Mouse (Mus musculus): ENCODE measurements around the gene Agpat3. TPM values are rescaled to one million over a fixed set of nuclear protein-coding genes. Genes with fewer than 3 reads are reported as not detected.

Gene Agpat3
- total and polyA plus RNA-seq, 3 experiments, result 0.07 TPM; not detected in 2

GRCm38 (mm10) chr10:78221315-78221714, 131.0 kb downstream of the Agpat3 start:
- H3K9me3 ChIP-seq (replicated peaks; ENCODE audit: insufficient read depth, low read length), result no peaks in the 10 kb centered on the region
- no peaks in the 10 kb centered on the region for H3K4me1 ChIP-seq (ENCODE audit: control insufficient read depth in 1 of 2, insufficient read depth in 2 of 2, low read length in 2 of 2)
- no peak overlapping the region for H3K4me3 ChIP-seq (ENCODE audit: control insufficient read depth in 1 of 2, insufficient read depth in 1 of 2, low read depth in 2 of 2, low read length in 2 of 2)
- H3K36me3 ChIP-seq (ENCODE audit: control insufficient read depth in 1 of 2, insufficient read depth in 2 of 2, low read length in 2 of 2), result no peaks in the 10 kb centered on the region; a peak in 2 of 4 replicates
- no peak overlapping the region for H3K9ac ChIP-seq (ENCODE audit: control insufficient read depth, low read depth, low read length, poor library complexity, severe bottlenecking)
- H3K27me3 ChIP-seq (ENCODE audit: control insufficient read depth in 1 of 2, insufficient read depth in 2 of 2, low read length in 2 of 2), result no peaks in the 10 kb centered on the region
- DNase-seq (ENCODE audit: low read depth, low spot score), result no peak
- 0 out of 2 replicates have a peak, but pooled peaks cover 2% of the 10 kb centered on the region for H3K79me2 ChIP-seq (ENCODE audit: control insufficient read depth, insufficient read depth, low read length, poor library complexity)
- TF ChIP-seq POLR2AphosphoS2 (IDR thresholded peaks at IDR 0.05; ENCODE audit: low read length), result no peak
- no peak for TF ChIP-seq JUND (IDR thresholded peaks at IDR 0.05; ENCODE audit: low read depth, low read length)
- TF ChIP-seq POLR2A (IDR thresholded peaks at IDR 0.05; ENCODE audit: control insufficient read depth in 1 of 2, insufficient read depth in 1 of 2, low read depth in 1 of 2, low read length in 2 of 2, poor library complexity in 1 of 2), result no peak
- H3K27ac ChIP-seq (ENCODE audit: control insufficient read depth, low read depth, low read length), result no peak overlapping the region

DNA sequence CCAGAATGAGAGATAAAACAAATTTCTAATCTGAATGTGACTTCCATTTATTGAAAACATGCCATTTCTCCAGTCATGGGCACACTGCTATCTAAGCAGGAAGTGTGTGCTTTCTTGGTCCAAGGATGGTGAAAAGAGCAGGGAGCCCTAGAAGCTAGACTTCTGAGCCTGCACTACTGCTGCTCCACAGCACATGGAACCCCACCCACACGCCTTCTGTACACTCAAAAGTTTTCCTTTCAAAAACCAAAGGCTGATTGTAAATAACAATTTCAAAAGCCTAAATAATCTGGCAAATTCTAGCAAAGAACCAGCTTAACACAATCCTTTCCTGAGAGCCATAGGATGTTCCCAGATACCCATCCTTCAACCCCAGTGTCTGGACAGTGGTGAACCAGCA, 132.8 kb downstream of the Agpat3 start:
- no peaks in the 10 kb centered on the region for H3K79me2 ChIP-seq (ENCODE audit: control insufficient read depth, insufficient read depth, low read length, poor library complexity)
- no peak for TF ChIP-seq POLR2AphosphoS2 (IDR thresholded peaks at IDR 0.05; ENCODE audit: low read length)
- no peak for TF ChIP-seq MAFK (IDR thresholded peaks at IDR 0.05; ENCODE audit: borderline replicate concordance, low read depth, low read length)
- H3K27me3 ChIP-seq (ENCODE audit: control insufficient read depth in 1 of 2, insufficient read depth in 2 of 2, low read length in 2 of 2), result no peaks in the 10 kb centered on the region
- no peak overlapping the region for H3K4me3 ChIP-seq (ENCODE audit: control insufficient read depth in 1 of 2, insufficient read depth in 1 of 2, low read depth in 2 of 2, low read length in 2 of 2)
- H3K9ac ChIP-seq (ENCODE audit: control insufficient read depth, low read depth, low read length, poor library complexity, severe bottlenecking), result no peak overlapping the region
- no peak for DNase-seq (ENCODE audit: low read depth, low spot score)
- H3K9me3 ChIP-seq (replicated peaks; ENCODE audit: insufficient read depth, low read length), result no peaks in the 10 kb centered on the region
- H3K4me1 ChIP-seq (ENCODE audit: control insufficient read depth in 1 of 2, insufficient read depth in 2 of 2, low read length in 2 of 2), result no peaks in the 10 kb centered on the region
- H3K36me3 ChIP-seq (ENCODE audit: control insufficient read depth in 1 of 2, insufficient read depth in 2 of 2, low read length in 2 of 2), result peaks cover 0 to 5% of the 10 kb centered on the region in 2 experiments; a peak in 2 of 4 replicates
- no peak overlapping the region for H3K27ac ChIP-seq (ENCODE audit: control insufficient read depth, low read depth, low read length)

Other genes starting within 250 kb of the Agpat3 start
- 44.8 and 50.6 TPM in 2 replicates for gene D10Jhu81e, start 182.7 kb downstream of the Agpat3 start, total RNA-seq (2012; rRNA removed)
- gene D10Jhu81e, start 182.7 kb downstream of the Agpat3 start, polyA plus RNA-seq (2012; ENCODE audit: insufficient read depth in 1 of 2, insufficient read length in 2 of 2, low read depth in 1 of 2, low replicate concordance in 2 of 2, missing spikeins in 1 of 2), result 10 to 100 TPM in 1 of 2 experiments, not detected in 1; 57.4 TPM
- gene Pwp2, start 167.3 kb downstream of the Agpat3 start, total RNA-seq (2012; rRNA removed), result 73.8 and 91.5 TPM in 2 replicates
- gene Pwp2, start 167.3 kb downstream of the Agpat3 start, polyA plus RNA-seq (2012; ENCODE audit: insufficient read depth in 1 of 2, insufficient read length in 2 of 2, low read depth in 1 of 2, low replicate concordance in 2 of 2, missing spikeins in 1 of 2), result 10 to 100 TPM; 49.6 to 62.4 TPM
- 26.0 and 26.1 TPM in 2 replicates for gene Trappc10, start 107.8 kb downstream of the Agpat3 start, total RNA-seq (2012; rRNA removed)
- gene Trappc10, start 107.8 kb downstream of the Agpat3 start, polyA plus RNA-seq (2012; ENCODE audit: insufficient read depth in 1 of 2, insufficient read length in 2 of 2, low read depth in 1 of 2, low replicate concordance in 2 of 2, missing spikeins in 1 of 2), result 10 to 100 TPM in 1 of 2 experiments, not detected in 1; 35.5 TPM
- gene Rrp1, start 60.6 kb upstream of the Agpat3 start, total RNA-seq (2012; rRNA removed), result 241 and 273 TPM in 2 replicates
- gene Rrp1, start 60.6 kb upstream of the Agpat3 start, polyA plus RNA-seq (2012; ENCODE audit: insufficient read depth in 1 of 2, insufficient read length in 2 of 2, low read depth in 1 of 2, low replicate concordance in 2 of 2, missing spikeins in 1 of 2), result 100 to 1,000 TPM in 1 of 2 experiments, not detected in 1; 417 TPM
- 71.1 and 76.7 TPM in 2 replicates for gene Cstb, start 73.2 kb upstream of the Agpat3 start, total RNA-seq (2012; rRNA removed)
- 10 to 100 TPM in 1 of 2 experiments, not detected in 1; 71.9 TPM for gene Cstb, start 73.2 kb upstream of the Agpat3 start, polyA plus RNA-seq (2012; ENCODE audit: insufficient read depth in 1 of 2, insufficient read length in 2 of 2, low read depth in 1 of 2, low replicate concordance in 2 of 2, missing spikeins in 1 of 2)
- gene Pdxk, start 112.5 kb upstream of the Agpat3 start, total RNA-seq (2012; rRNA removed), result 23.0 and 28.7 TPM in 2 replicates
- 10 to 100 TPM in 1 of 2 experiments, not detected in 1; 29.3 TPM for gene Pdxk, start 112.5 kb upstream of the Agpat3 start, polyA plus RNA-seq (2012; ENCODE audit: insufficient read depth in 1 of 2, insufficient read length in 2 of 2, low read depth in 1 of 2, low replicate concordance in 2 of 2, missing spikeins in 1 of 2)
- not detected in 2 replicates for gene Olfr1358, start 164.9 kb upstream of the Agpat3 start, total RNA-seq (2012; rRNA removed)
- not detected for gene Olfr1358, start 164.9 kb upstream of the Agpat3 start, polyA plus RNA-seq (2012; ENCODE audit: insufficient read depth in 1 of 2, insufficient read length in 2 of 2, low read depth in 1 of 2, low replicate concordance in 2 of 2, missing spikeins in 1 of 2)
- 16.0 and 24.5 TPM in 2 replicates for gene Ilvbl, start 221.9 kb upstream of the Agpat3 start, total RNA-seq (2012; rRNA removed)
- 10 to 100 TPM in 1 of 2 experiments, not detected in 1; 22.1 TPM for gene Ilvbl, start 221.9 kb upstream of the Agpat3 start, polyA plus RNA-seq (2012; ENCODE audit: insufficient read depth in 1 of 2, insufficient read length in 2 of 2, low read depth in 1 of 2, low replicate concordance in 2 of 2, missing spikeins in 1 of 2)
- not detected in 2 replicates for gene Syde1, start 239.5 kb upstream of the Agpat3 start, total RNA-seq (2012; rRNA removed)
- gene Syde1, start 239.5 kb upstream of the Agpat3 start, polyA plus RNA-seq (2012; ENCODE audit: insufficient read depth in 1 of 2, insufficient read length in 2 of 2, low read depth in 1 of 2, low replicate concordance in 2 of 2, missing spikeins in 1 of 2), result under 1 TPM in 1 of 2 experiments, not detected in 1; 0.01 TPM

Data from MEL (cell line).